Mouse (Mus musculus) erythroblast, embryonic 14.5 days (primary cell): ENCODE data around the gene Cep55.

Experiments
- GATA1 ChIP-seq: IDR thresholded peaks from 2 replicates; pipeline ENCODE4 v1.6.1; 2012; ENCODE audit warnings: low read length, inconsistent platforms, mixed read lengths
- TAL1 ChIP-seq: IDR thresholded peaks from 3 replicates; pipeline ENCODE4 v1.6.1; 2012; ENCODE audit warnings: low read length, inconsistent platforms, mixed read lengths

DNA sequence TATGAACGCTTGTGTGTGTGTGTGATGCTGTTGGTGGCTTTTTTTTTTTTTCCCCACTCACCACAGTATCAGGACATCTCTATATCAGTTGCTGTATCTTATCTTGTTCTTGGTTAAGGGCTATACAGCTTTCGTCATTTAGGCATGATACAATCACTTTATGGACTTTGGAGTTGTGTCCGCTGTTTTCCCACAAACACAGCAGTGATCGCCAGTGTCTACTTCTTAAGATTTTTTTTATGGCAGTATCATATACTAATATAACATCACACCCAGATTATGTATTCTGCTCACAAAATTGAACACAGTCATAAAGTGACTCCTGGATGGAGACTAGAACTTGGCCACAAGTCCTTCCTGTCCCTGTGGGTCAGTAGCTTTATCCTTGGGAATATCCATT lies 53.1 kb downstream of the Cep55 start:
- TF ChIP-seq GATA1 (no peak), TAL1 (no peak)
